Mouse (Mus musculus) midbrain, embryonic 15.5 days (tissue): Measurements from ENCODE around the gene Dhps. TPM values are rescaled to one million over a fixed set of nuclear protein-coding genes. Genes with fewer than 3 reads are reported as not detected.
A peak's percentile ranks its signal among the peaks of the same experiment; 100 is the strongest.
"Not testable (repeated sequence)": the region's sequence is repeated elsewhere in the genome, so short reads cannot be mapped to it uniquely, and the experiment has no call there.

Source experiments
- ATAC-seq: fragments of 200-750 bp; cut with Nextera tagmentation; replicated peaks from 2 replicates; pipeline ENCODE4 v1.8.0; 2017; ENCODE audit warnings: moderate TSS enrichment
- H3K27ac ChIP-seq: fragments of 300-500 bp; sonication (generic); 2 replicates; pipeline ENCODE4 v1.5.1; 2015; ENCODE audit warnings: mild to moderate bottlenecking, inconsistent platforms
- H3K27me3 ChIP-seq: fragments of 300-500 bp; sonication (generic); replicated peaks from 2 replicates; pipeline ENCODE4 v1.6.1; 2015; ENCODE audit warnings: inconsistent platforms
- H3K36me3 ChIP-seq: fragments of 300-500 bp; sonication (generic); replicated peaks from 2 replicates; pipeline ENCODE4 v1.6.1; 2015; ENCODE audit warnings: inconsistent platforms
- H3K4me1 ChIP-seq: fragments of 300-500 bp; sonication (generic); 2 replicates; pipeline ENCODE4 v1.6.1; 2015; ENCODE audit warnings: inconsistent platforms
- H3K4me2 ChIP-seq: fragments of 300-500 bp; sonication (generic); 2 replicates; pipeline ENCODE4 v1.6.1; 2015; ENCODE audit warnings: inconsistent platforms, mild to moderate bottlenecking, moderate library complexity
- H3K4me3 ChIP-seq: fragments of 300-500 bp; sonication (generic); 2 replicates; pipeline ENCODE4 v1.5.1; 2015; ENCODE audit warnings: mild to moderate bottlenecking, inconsistent platforms
- H3K9ac ChIP-seq: fragments of 300-500 bp; sonication (generic); 2 replicates; pipeline ENCODE4 v1.6.1; 2015; ENCODE audit warnings: mild to moderate bottlenecking, inconsistent platforms
- H3K9me3 ChIP-seq: fragments of 300-500 bp; sonication (generic); 2 replicates; pipeline ENCODE4 v1.6.1; 2016; ENCODE audit warnings: inconsistent platforms
- WGBS: fragments of 180-500 bp; shearing (Covaris S2); methylation state at CpG from one replicate; pipeline ENCODE4 v1.1.7; 2015; ENCODE audit warnings: mixed read lengths; 5-methylcytosine and 5-hydroxymethylcytosine counted together
- polyA plus RNA-seq: library from polyadenylated mRNA; unstranded; fragments of >200 nt; fragmentation: Nextera tagmentation; extraction: Ambion mirVana; gene quantifications from 2 replicates; pipeline ENCODE4 v1.2.1, GENCODE M21; 2015

Dhps gene
- polyA plus RNA-seq, 1 experiment from 2014 or later: 111 TPM

DNA sequence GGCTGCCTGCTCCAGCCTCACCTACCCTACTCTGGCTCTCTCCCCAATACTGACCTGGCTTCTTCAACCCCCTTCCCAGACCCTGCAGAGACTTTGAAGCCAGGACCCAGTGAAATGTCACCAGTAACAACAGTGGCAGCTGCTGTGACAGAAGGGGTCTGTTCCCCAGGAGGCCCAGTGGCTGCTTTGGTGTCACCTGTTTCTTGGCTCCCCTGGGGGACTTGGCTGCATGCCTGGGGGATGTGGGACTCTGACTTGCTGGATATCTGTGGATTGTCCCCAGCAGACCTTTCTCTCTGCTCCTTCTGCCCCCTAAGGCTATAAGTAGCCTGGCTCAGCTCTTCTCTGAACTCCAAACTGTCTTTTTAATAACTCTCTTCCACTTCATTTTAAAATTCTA, 3.6 kb upstream of the Dhps start, which contains the start of gene Gm5741:
Gene Gm5741 (minus strand): TSS at position 1 of the 400 bp plus-strand sequence.
- peaks cover 10% of the 10 kb centered on the region; the same call in 1 of the 2 replicates for H3K36me3 ChIP-seq
- 0 out of 2 replicates have a peak within 1 kb of the TSS, but pooled peaks have one; percentile 5 for H3K9ac ChIP-seq
- peaks cover 17% of the 10 kb centered on the region for H3K4me1 ChIP-seq
- no peak for ATAC-seq
- no peak within 1 kb of the TSS for H3K27ac ChIP-seq
- H3K9me3 ChIP-seq: no peaks in the 10 kb centered on the region
- H3K4me3 ChIP-seq: no peak within 1 kb of the TSS
- no peaks in the 10 kb centered on the region for H3K27me3 ChIP-seq
- no peak within 1 kb of the TSS for H3K4me2 ChIP-seq

DNA sequence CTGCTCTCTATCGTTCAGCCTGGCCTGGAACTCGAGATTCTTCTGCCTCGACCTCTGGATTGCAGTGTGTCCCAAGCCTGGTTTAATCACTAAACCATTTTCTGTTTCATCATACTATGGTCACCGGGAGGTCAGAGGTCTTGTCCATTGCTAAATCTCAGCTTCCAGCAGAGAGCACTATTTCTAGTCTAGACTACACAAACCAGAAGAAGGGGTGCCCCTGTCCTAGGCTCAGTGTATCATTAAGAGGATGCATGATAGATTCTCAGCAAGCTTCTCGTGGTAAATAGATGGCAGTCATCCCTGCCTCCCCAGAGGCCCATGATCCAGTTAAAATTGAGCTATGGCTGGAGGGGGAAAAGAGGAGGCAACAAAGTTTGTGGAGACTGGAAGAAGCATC, 516 bp upstream of the Dhps start:
- H3K4me1 ChIP-seq: peaks cover 22% of the 10 kb centered on the region
- H3K9ac ChIP-seq: no peak overlapping the region
- H3K4me2 ChIP-seq: peak overlapping the region; percentile 76
- peak overlapping the region; percentile 79 for H3K4me3 ChIP-seq
- no peaks in the 10 kb centered on the region for H3K27me3 ChIP-seq
- 85% methylated on average over 5 of the region's 5 CpGs for WGBS
- H3K9me3 ChIP-seq: no peaks in the 10 kb centered on the region
- no peak for ATAC-seq
- peaks cover 23% of the 10 kb centered on the region for H3K36me3 ChIP-seq
- peak overlapping the region; percentile 90 for H3K27ac ChIP-seq

DNA sequence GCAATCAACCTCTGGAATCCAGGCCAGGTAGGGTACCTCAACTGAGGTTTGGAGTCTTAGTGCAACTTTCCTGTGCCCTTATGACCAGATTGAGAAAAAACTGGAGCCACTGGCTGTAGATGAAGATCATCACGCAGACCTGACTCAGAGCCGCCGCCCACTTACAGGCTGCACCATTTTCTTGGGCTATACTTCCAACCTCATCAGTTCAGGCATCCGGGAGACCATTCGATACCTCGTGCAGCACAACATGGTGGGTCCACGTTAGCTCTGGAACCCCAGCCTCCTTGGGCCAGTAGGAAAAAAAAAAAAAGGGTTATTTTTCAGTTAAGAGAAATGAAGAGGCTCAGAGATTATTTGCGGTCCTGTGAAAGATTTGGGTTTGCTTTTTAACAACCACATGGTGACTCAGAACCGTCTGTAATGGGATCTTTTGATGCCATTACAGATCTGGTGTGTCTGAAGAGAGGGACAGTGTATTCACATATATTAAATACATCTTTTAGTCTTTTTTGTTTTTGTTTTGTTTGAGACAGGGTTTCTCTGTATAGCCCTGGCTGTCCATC, 890 bp downstream of the Dhps start:
- Histone ChIP-seq H3K4me2 (peak overlapping the region; percentile 76), H3K27me3 (no peaks in the 10 kb centered on the region), H3K9me3 (no peaks in the 10 kb centered on the region), H3K4me1 (peaks cover 22% of the 10 kb centered on the region), H3K9ac (peak overlapping the region; percentile 70), H3K4me3 (peak overlapping the region; percentile 79), H3K36me3 (peaks cover 19% of the 10 kb centered on the region), H3K27ac (peak overlapping the region; percentile 90)
- 42% methylated on average over 9 of the region's 9 CpGs for WGBS
- no peak for ATAC-seq

DNA sequence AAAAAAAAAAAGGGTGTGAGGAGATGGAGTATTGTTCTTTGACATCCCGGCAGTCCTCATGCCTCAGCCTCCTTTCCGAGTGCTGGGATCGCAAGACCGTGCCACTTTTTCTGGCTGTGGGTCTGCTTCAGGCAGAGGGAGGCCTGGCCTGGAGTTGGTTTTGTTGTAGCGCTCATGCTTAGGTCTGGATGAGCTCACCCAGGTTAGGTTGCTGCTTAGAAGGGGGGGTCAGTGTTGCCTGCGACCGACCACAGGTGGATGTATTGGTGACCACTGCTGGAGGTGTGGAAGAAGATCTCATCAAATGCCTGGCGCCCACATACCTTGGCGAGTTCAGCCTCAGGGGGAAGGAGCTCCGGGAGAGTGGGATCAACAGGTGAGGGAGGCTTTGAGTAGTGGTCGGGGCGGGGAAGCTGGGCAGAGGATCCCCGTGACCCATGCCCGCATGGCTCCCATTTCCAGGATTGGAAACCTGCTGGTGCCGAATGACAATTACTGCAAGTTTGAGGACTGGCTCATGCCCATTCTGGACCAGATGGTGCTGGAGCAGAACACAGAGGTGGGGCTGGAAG, 1.6 kb downstream of the Dhps start:
- Histone ChIP-seq H3K36me3 (peaks cover 19% of the 10 kb centered on the region), H3K4me3 (0 out of 2 replicates have a peak overlapping the region, but pooled peaks have one; percentile 79), H3K9ac (no peak overlapping the region), H3K27ac (no peak overlapping the region), H3K4me1 (peaks cover 22% of the 10 kb centered on the region), H3K9me3 (no peaks in the 10 kb centered on the region), H3K4me2 (no peak overlapping the region; the same call in 1 of the 2 replicates), H3K27me3 (no peaks in the 10 kb centered on the region)
- WGBS: 93% methylated on average over 15 of the region's 15 CpGs
- ATAC-seq: no peak

DNA sequence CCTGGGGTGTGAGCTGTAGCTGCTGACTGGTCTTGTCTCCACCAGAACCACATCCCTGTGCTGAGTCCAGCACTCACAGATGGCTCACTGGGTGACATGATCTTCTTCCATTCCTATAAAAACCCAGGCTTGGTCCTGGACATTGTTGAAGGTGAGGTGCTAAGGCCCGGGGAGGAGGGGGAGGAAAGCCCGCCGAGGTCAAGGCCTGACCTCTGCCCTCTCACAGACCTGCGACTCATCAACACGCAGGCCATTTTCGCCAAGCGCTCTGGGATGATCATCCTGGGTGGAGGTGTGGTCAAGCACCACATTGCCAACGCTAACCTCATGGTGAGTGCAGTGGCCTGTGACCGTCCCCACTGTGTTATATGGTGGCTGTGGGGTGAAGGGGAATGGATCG, 2.6 kb downstream of the Dhps start:
- ATAC-seq: no peak
- no peak overlapping the region for H3K9ac ChIP-seq
- WGBS: 87% methylated on average over 10 of the region's 10 CpGs
- H3K27me3 ChIP-seq: no peaks in the 10 kb centered on the region
- peaks cover 22% of the 10 kb centered on the region for H3K4me1 ChIP-seq
- no peaks in the 10 kb centered on the region for H3K9me3 ChIP-seq
- no peak overlapping the region for H3K4me2 ChIP-seq
- no peak overlapping the region for H3K4me3 ChIP-seq
- no peak overlapping the region for H3K27ac ChIP-seq
- peaks cover 19% of the 10 kb centered on the region for H3K36me3 ChIP-seq

- Histone ChIP-seq H3K4me3 (no peak overlapping the region), H3K4me2 (no peak overlapping the region), H3K9me3 (no peaks in the 10 kb centered on the region), H3K27ac (no peak overlapping the region), H3K9ac (no peak overlapping the region), H3K4me1 (peaks cover 26% of the 10 kb centered on the region), H3K27me3 (no peaks in the 10 kb centered on the region), H3K36me3 (peaks cover 19% of the 10 kb centered on the region)
- ATAC-seq: no peak
- 93% methylated on average over 10 of the region's 10 CpGs for WGBS
Measured at GRCm38 (mm10) chr8:85074617-85075016, 3.1 kb downstream of the Dhps start.

- no peaks in the 10 kb centered on the region for H3K27me3 ChIP-seq
- H3K4me2 ChIP-seq: no peak overlapping the region
- WGBS: 74% methylated on average over 9 of the region's 9 CpGs
- no peak overlapping the region for H3K4me3 ChIP-seq
- H3K27ac ChIP-seq: no peak overlapping the region
- H3K36me3 ChIP-seq: peaks cover 19% of the 10 kb centered on the region
- H3K4me1 ChIP-seq: peaks cover 27% of the 10 kb centered on the region
- no peak overlapping the region for H3K9ac ChIP-seq
- no peak for ATAC-seq
- no peaks in the 10 kb centered on the region for H3K9me3 ChIP-seq
Measured at GRCm38 (mm10) chr8:85076001-85076400, 4.4 kb downstream of the Dhps start.

- 0% methylated on average over 2 of the region's 2 CpGs for WGBS
- Histone ChIP-seq H3K9ac (no peak overlapping the region), H3K4me1 (peaks cover 32% of the 10 kb centered on the region), H3K27ac (no peak overlapping the region), H3K4me2 (no peak overlapping the region), H3K9me3 (no peaks in the 10 kb centered on the region), H3K36me3 (peaks cover 19% of the 10 kb centered on the region), H3K4me3 (no peak overlapping the region), H3K27me3 (no peaks in the 10 kb centered on the region)
- ATAC-seq: no peak
Measured at GRCm38 (mm10) chr8:85076993-85077392, 5.4 kb downstream of the Dhps start.

DNA sequence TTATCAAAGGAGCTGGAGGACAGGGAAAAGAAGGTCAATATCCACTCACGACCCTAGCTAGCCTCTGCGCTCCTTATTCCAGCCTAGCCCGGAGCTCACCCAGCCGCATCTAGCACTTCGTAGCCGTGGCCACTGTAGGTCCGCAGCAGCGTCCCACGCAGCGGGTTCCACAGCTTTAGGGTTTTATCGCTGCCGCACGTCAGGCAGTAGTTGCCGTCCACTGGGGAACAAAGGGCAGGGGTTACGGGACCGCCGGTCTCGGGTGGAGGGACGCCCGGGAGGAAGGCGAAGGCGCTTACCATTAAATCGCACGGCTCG, 8.6 kb downstream of the Dhps start:
- Histone ChIP-seq H3K4me2 (peak overlapping the region; percentile 98), H3K4me1 (peaks cover 37% of the 10 kb centered on the region), H3K27ac (peak overlapping the region; percentile 83), H3K9me3 (no peaks in the 10 kb centered on the region), H3K27me3 (no peaks in the 10 kb centered on the region), H3K36me3 (peaks cover 5% of the 10 kb centered on the region; the same call in 1 of the 2 replicates), H3K9ac (peak overlapping the region; percentile 88), H3K4me3 (peak overlapping the region; percentile 88)
- under 1% methylated on average over 25 of the region's 25 CpGs for WGBS
- no peak for ATAC-seq

DNA sequence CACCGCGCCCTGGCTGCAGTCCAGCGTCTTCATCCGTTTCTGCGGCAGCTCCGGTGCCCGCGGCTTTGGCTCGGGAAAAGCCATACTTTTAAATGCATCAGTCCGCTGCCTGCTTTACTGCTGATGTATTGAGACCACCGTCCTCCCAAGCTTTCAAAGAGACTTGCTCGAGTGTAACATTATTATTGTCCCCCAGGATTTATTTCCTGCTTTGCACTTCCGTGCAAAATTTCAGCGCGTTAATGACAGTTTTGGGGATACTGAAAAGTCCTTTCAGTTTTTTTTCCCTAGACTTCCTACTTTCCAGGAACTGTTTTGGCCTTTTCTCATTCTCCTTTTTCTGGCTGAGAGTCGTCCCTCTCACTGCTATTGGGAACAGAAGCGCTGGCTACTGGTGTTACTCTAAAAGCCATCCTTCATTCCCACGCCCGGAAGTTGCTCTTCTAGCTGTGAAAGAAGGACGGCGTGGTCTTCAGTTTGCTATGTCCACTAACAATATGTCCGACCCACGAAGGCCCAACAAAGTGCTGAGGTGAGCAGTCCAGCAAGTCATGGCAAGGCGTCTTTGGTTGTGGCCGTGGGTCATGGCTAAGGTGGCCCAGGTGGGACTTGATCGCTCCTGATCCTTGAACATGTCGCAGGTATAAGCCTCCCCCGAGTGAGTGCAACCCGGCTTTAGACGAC, 9.1 kb downstream of the Dhps start, which contains the start of gene Wdr83os:
Gene Wdr83os (plus strand): TSS at position 209 of the 684 bp plus-strand sequence.
- peak within 1 kb of the TSS; percentile 83 for H3K27ac ChIP-seq
- peaks cover 37% of the 10 kb centered on the region for H3K4me1 ChIP-seq
- H3K27me3 ChIP-seq: no peaks in the 10 kb centered on the region
- no peaks in the 10 kb centered on the region for H3K9me3 ChIP-seq
- under 1% methylated on average over 30 of the region's 30 CpGs for WGBS
- H3K4me2 ChIP-seq: peak within 1 kb of the TSS; percentile 98
- H3K4me3 ChIP-seq: peak within 1 kb of the TSS; percentile 88
- H3K9ac ChIP-seq: peak within 1 kb of the TSS; percentile 88
- ATAC-seq: peak; percentile 19
- peaks cover 2% of the 10 kb centered on the region; the same call in 1 of the 2 replicates for H3K36me3 ChIP-seq

DNA sequence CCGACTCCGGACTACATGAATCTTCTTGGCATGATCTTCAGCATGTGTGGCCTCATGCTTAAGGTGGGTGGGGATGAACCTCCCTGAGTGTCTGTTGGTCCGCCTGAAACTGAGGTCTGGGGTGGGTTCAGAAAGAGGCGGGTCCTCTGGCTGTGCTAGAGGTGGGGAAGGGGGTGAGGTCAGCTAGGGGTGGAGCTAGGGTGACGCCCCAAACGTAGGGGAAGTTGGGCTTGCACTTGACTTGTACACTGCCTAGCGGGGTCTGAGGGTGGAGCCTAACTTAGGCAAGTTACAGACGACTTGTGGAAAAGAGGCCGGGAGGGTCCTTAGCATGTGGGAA, 9.6 kb downstream of the Dhps start, which contains the start of gene Wdr83:
Gene Wdr83 (minus strand): TSS at position 91 of the 340 bp plus-strand sequence.
- Histone ChIP-seq H3K4me1 (peaks cover 37% of the 10 kb centered on the region), H3K9me3 (no peaks in the 10 kb centered on the region), H3K36me3 (peaks cover under 1% of the 10 kb centered on the region; the same call in 1 of the 2 replicates), H3K4me3 (peak within 1 kb of the TSS; percentile 88), H3K9ac (peak within 1 kb of the TSS; percentile 88), H3K27me3 (no peaks in the 10 kb centered on the region), H3K4me2 (peak within 1 kb of the TSS; percentile 98), H3K27ac (peak within 1 kb of the TSS; percentile 83)
- peak; percentile 34 for ATAC-seq
- WGBS: 1% methylated on average over 9 of the region's 9 CpGs

- not testable (repeated sequence) for H3K27ac ChIP-seq
Measured at GRCm38 (mm10) chr8:85082169-85082568, 10.6 kb downstream of the Dhps start.

More at GRCm38 (mm10) chr8:85082169-85082568, 10.6 kb downstream of the Dhps start:
- 89% methylated on average over 4 of the region's 4 CpGs for WGBS
- peaks cover 37% of the 10 kb centered on the region for H3K4me1 ChIP-seq
- not testable (repeated sequence) for ATAC-seq, H3K4me3 ChIP-seq, H3K9ac ChIP-seq, H3K36me3 ChIP-seq, H3K9me3 ChIP-seq, H3K27me3 ChIP-seq
- peak overlapping the region; percentile 98; the same call in 1 of the 2 replicates for H3K4me2 ChIP-seq
